Mouse (Mus musculus): ENCODE results near the gene Lmf1.

GRCm38 (mm10) chr17:25564481-25564880, 14.4 kb upstream of the Lmf1 start:
- TF ChIP-seq POU5F1 (IDR thresholded peaks at IDR 0.05; ENCODE audit: borderline replicate concordance, low read length): no peak
- TF ChIP-seq CTCF (conservative IDR thresholded peaks at IDR 0.05; ENCODE audit: low read length): no peak
- TF ChIP-seq NANOG (IDR thresholded peaks at IDR 0.05; ENCODE audit: borderline replicate concordance, low read length): no peak

All from E14TG2a.4 (cell line).